Mouse (Mus musculus): Measurements from ENCODE around the gene Psen2. TPM values are rescaled to one million over a fixed set of nuclear protein-coding genes. Genes with fewer than 3 reads are reported as not detected.

Gene Psen2
- polyA plus RNA-seq, 2 experiments, result 18.2 to 19.9 TPM

GRCm38 (mm10) chr1:180299697-180300096 is 36.5 kb upstream of the Psen2 start:
- no peak overlapping the region for H3K4me3 ChIP-seq (ENCODE audit: insufficient read depth in 1 of 2, low read depth in 2 of 2, low read length in 2 of 2)
- no peak for ATAC-seq (ENCODE audit: insufficient read depth)
- H3K27me3 ChIP-seq (ENCODE audit: control insufficient read depth, insufficient read depth, low read length), result no peaks in the 10 kb centered on the region
- no peaks in the 10 kb centered on the region for H3K36me3 ChIP-seq (replicated peaks; ENCODE audit: control insufficient read depth, insufficient read depth, low read depth)
- no peak overlapping the region for H3K4me2 ChIP-seq (ENCODE audit: low read depth)
- no peak overlapping the region for H3K27ac ChIP-seq
- TF ChIP-seq EP300 (IDR thresholded peaks at IDR 0.05; ENCODE audit: low read depth) (no peak), CTCF (IDR thresholded peaks at IDR 0.05; ENCODE audit: low read depth) (no peak)
- H3K9me3 ChIP-seq (ENCODE audit: control insufficient read depth, low read length), result no peaks in the 10 kb centered on the region
- no peak overlapping the region for H3K9ac ChIP-seq (replicated peaks)
- H3K4me1 ChIP-seq (replicated peaks; ENCODE audit: control insufficient read depth in 2 of 2, insufficient read depth in 2 of 2, low read length in 1 of 2), result peaks cover 0 to 7% of the 10 kb centered on the region in 2 experiments; a peak in 2 of 4 replicates
- WGBS (ENCODE audit: insufficient replicate concordance), result 75% methylated on average over 4 of the region's 4 CpGs
- no peak for DNase-seq (ENCODE audit: low read depth in 3 of 3, low spot score in 3 of 3)

GRCm38 (mm10) chr1:180296088-180296487 is 32.9 kb upstream of the Psen2 start:
- no peak overlapping the region for H3K4me2 ChIP-seq (ENCODE audit: low read depth)
- peaks cover 0 to 2% of the 10 kb centered on the region in 2 experiments; a peak in 1 of 4 replicates for H3K4me1 ChIP-seq (replicated peaks; ENCODE audit: control insufficient read depth in 2 of 2, insufficient read depth in 2 of 2, low read length in 1 of 2)
- H3K27ac ChIP-seq, result no peak overlapping the region
- DNase-seq (ENCODE audit: low read depth in 3 of 3, low spot score in 3 of 3) (no peak), ATAC-seq (ENCODE audit: insufficient read depth) (no peak)
- H3K27me3 ChIP-seq (ENCODE audit: control insufficient read depth, insufficient read depth, low read length), result no peaks in the 10 kb centered on the region
- no peaks in the 10 kb centered on the region for H3K36me3 ChIP-seq (replicated peaks; ENCODE audit: control insufficient read depth, insufficient read depth, low read depth)
- no peak for TF ChIP-seq EP300 (IDR thresholded peaks at IDR 0.05; ENCODE audit: low read depth)
- TF ChIP-seq CTCF (IDR thresholded peaks at IDR 0.05; ENCODE audit: low read depth), result no peak
- H3K4me3 ChIP-seq (ENCODE audit: insufficient read depth in 1 of 2, low read depth in 2 of 2, low read length in 2 of 2), result no peak overlapping the region
- 36% methylated on average over 9 of the region's 9 CpGs for WGBS (ENCODE audit: insufficient replicate concordance)
- H3K9me3 ChIP-seq (ENCODE audit: control insufficient read depth, low read length), result no peaks in the 10 kb centered on the region
- no peak overlapping the region for H3K9ac ChIP-seq (replicated peaks)

- Histone ChIP-seq H3K4me2 (ENCODE audit: low read depth) (no peak overlapping the region), H3K27me3 (ENCODE audit: control insufficient read depth, insufficient read depth, low read length) (no peaks in the 10 kb centered on the region), H3K9ac (replicated peaks) (no peak overlapping the region), H3K9me3 (ENCODE audit: control insufficient read depth, low read length) (no peaks in the 10 kb centered on the region), H3K4me3 (ENCODE audit: insufficient read depth in 1 of 2, low read depth in 2 of 2, low read length in 2 of 2) (no peak overlapping the region), H3K27ac (no peak overlapping the region), H3K36me3 (replicated peaks; ENCODE audit: control insufficient read depth, insufficient read depth, low read depth) (no peaks in the 10 kb centered on the region), H3K4me1 (replicated peaks; ENCODE audit: control insufficient read depth in 2 of 2, insufficient read depth in 2 of 2, low read length in 1 of 2) (0 out of 4 replicates have a peak, but pooled peaks cover 0 to 8% of the 10 kb centered on the region in 2 experiments)
- DNase-seq (ENCODE audit: low read depth in 3 of 3, low spot score in 3 of 3) (no peak), ATAC-seq (ENCODE audit: insufficient read depth) (no peak)
- WGBS (ENCODE audit: insufficient replicate concordance), result 61% methylated on average over 4 of the region's 4 CpGs
- TF ChIP-seq CTCF (IDR thresholded peaks at IDR 0.05; ENCODE audit: low read depth) (no peak), EP300 (IDR thresholded peaks at IDR 0.05; ENCODE audit: low read depth) (no peak)
Measured at GRCm38 (mm10) chr1:180290358-180290757, 27.1 kb upstream of the Psen2 start.

- 0 out of 4 replicates have a peak, but pooled peaks cover 0 to 8% of the 10 kb centered on the region in 2 experiments for H3K4me1 ChIP-seq (replicated peaks; ENCODE audit: control insufficient read depth in 2 of 2, insufficient read depth in 2 of 2, low read length in 1 of 2)
- H3K9me3 ChIP-seq (ENCODE audit: control insufficient read depth, low read length), result no peaks in the 10 kb centered on the region
- no peak overlapping the region for H3K4me3 ChIP-seq (ENCODE audit: insufficient read depth in 1 of 2, low read depth in 2 of 2, low read length in 2 of 2)
- H3K27me3 ChIP-seq (ENCODE audit: control insufficient read depth, insufficient read depth, low read length), result no peaks in the 10 kb centered on the region
- no peak for DNase-seq (ENCODE audit: low read depth in 3 of 3, low spot score in 3 of 3)
- H3K9ac ChIP-seq (replicated peaks), result no peak overlapping the region
- no peak for TF ChIP-seq CTCF (IDR thresholded peaks at IDR 0.05; ENCODE audit: low read depth)
- no peak for TF ChIP-seq EP300 (IDR thresholded peaks at IDR 0.05; ENCODE audit: low read depth)
- no peak for ATAC-seq (ENCODE audit: insufficient read depth)
- WGBS (ENCODE audit: insufficient replicate concordance), result 50% methylated on average over 5 of the region's 5 CpGs
- H3K4me2 ChIP-seq (ENCODE audit: low read depth), result no peak overlapping the region
- no peak overlapping the region for H3K27ac ChIP-seq
- no peaks in the 10 kb centered on the region for H3K36me3 ChIP-seq (replicated peaks; ENCODE audit: control insufficient read depth, insufficient read depth, low read depth)
Measured at GRCm38 (mm10) chr1:180289788-180290187, 26.6 kb upstream of the Psen2 start.

- TF ChIP-seq EP300 (IDR thresholded peaks at IDR 0.05; ENCODE audit: low read depth) (no peak), CTCF (IDR thresholded peaks at IDR 0.05; ENCODE audit: low read depth) (no peak)
- Histone ChIP-seq H3K36me3 (replicated peaks; ENCODE audit: control insufficient read depth, insufficient read depth, low read depth) (no peaks in the 10 kb centered on the region), H3K4me2 (ENCODE audit: low read depth) (no peak overlapping the region), H3K9ac (replicated peaks) (no peak overlapping the region), H3K4me1 (replicated peaks; ENCODE audit: control insufficient read depth in 2 of 2, insufficient read depth in 2 of 2, low read length in 1 of 2) (0 out of 4 replicates have a peak, but pooled peaks cover 0 to 8% of the 10 kb centered on the region in 2 experiments), H3K27ac (no peak overlapping the region), H3K27me3 (ENCODE audit: control insufficient read depth, insufficient read depth, low read length) (no peaks in the 10 kb centered on the region), H3K9me3 (ENCODE audit: control insufficient read depth, low read length) (no peaks in the 10 kb centered on the region), H3K4me3 (ENCODE audit: insufficient read depth in 1 of 2, low read depth in 2 of 2, low read length in 2 of 2) (no peak overlapping the region)
- no peak for ATAC-seq (ENCODE audit: insufficient read depth)
- no peak for DNase-seq (ENCODE audit: low read depth in 3 of 3, low spot score in 3 of 3)
- WGBS (ENCODE audit: insufficient replicate concordance), result 74% methylated on average over 7 of the region's 7 CpGs
Measured at GRCm38 (mm10) chr1:180288872-180289468, 25.7 kb upstream of the Psen2 start.
